Mouse (Mus musculus) frontal cortex, adult 2 months (tissue): ENCODE measurements around the gene Htt. TPM values are rescaled to one million over a fixed set of nuclear protein-coding genes. Genes with fewer than 3 reads are reported as not detected.

Experiments
- DNase-seq, 2 experiments: peaks; one replicate each; pipeline ENCODE4 v3.0.0; 2022; ENCODE audit warnings: low spot score in 1 of 2; ENCODE audit errors: extremely low spot score in 1 of 2
- polyA plus RNA-seq: library from polyadenylated mRNA; depleted of rRNA; stranded (reverse); fragments of >200 nt; gene quantifications from 2 replicates; pipeline ENCODE4 v1.2.3, GENCODE M21; 2012

Htt gene
- polyA plus RNA-seq, 1 experiment: 44.8 TPM

DNA sequence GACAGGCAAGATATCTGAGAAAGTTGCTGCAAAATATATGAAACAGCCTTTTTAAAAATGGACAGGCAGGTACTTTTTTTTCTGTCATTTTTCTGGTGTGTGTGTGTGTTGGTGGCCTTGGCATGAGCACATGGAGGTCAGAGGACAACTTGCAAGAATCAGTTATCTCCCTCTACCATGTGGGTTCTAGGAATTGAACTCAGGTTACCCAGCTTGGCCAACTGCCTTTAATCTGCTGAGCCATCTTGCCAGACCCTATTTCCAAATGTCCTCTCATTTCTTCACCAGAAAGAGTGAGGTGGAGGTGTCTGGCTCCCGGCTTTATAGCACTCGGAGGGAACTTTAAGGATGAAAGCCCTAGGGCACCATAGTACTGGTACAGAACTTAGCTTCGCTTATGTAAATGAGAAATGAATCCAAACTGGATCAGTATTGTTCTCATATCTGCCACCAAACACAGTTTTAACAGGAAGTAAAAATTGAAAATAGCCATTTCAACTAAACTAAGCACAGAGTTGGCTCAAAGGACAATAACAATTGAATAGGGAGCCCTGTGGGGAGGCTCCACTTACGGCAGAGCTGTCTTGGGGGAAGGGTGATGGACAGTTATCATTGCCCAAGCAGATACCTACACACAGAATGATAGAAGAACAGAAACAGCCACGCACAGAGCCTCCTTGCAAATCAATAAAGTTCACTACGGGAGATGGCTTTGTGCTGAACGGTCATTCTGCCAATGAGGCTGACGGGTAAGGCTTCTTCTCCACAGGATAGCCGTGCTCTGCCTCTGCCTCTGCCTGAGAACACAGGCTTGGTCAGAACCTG lies 168.8 kb downstream of the Htt start:
- DNase-seq: no peak

DNA sequence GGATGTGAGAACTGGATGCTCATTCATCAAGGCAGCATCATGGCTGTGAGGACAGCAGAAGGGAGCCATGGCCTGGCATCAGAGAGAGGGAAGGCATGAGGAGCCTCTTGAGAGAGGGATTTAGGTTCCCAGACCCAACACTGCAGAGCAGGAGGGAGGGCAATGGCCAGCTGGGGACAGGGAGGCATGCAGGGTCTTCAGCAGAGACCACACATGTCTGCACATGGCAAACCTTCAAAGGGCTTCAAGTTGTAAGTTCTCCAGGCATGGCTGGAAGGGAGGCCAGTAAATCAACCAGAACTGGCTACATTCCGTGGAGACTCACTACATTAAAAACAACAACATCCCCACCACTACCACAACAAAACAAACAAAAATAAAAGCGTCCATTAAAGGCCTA lies 169.6 kb downstream of the Htt start:
- DNase-seq: no peak

DNA sequence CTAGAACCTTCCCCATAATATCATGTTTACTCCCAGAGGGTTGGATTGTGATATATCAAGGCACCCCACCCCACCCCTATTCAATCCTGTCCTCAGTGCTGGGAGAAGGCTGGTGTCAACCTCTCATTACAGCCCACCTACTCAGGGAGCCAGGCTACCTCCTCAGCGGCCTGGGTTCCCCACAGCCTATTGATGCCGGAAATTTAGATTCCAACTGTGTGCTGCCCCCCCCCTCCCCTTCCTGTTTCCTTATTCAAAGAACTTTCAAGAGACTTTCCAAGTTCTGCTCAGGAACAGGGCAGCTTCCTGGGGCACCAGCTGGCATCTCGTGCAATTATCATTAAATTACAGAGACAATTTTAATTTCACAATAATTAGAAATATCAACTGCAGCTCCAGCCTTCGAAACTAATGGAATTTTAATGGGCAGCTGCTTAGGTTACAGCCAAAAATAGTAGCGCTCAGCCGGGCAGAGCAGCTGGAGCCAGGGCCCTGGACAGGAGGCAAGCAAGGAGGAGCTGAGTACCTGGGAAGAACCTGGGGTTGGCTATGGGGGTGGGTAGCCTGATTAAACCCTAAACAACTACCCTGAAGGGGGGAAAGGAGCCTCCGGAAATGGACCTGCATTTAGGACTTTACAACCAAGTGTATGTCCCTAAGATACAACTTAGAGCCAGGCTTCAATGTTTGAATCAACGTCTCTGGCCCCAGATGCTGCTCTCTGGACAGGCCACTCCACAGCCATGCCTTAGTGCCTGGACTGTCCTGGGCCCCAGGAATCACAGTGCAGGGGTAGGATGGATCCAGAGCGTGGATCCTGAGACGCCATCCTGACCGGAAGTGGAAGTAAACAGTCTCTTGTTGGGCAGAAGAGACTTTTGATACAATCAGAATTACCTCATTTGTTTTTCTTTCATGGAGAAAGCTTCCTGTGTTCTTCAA lies 170.2 kb downstream of the Htt start:
- DNase-seq: no peak

DNA sequence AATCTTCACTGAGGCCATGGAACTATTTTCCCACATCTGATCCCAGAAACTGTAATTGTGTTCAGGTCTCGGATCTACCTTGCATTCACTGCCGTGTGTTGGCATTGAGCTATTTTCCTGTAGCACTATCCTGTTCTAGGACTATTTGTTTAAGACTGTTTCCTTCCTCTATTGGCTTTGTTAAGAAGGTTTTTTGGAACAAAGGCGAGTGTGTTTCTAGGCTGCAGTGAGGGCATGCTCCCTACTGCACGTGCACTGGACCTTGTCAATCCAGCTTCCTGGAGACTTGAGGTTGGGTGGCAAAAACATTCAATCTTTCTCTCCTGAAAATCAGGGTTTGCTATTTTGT lies 170.9 kb downstream of the Htt start:
- no peak for DNase-seq

DNA sequence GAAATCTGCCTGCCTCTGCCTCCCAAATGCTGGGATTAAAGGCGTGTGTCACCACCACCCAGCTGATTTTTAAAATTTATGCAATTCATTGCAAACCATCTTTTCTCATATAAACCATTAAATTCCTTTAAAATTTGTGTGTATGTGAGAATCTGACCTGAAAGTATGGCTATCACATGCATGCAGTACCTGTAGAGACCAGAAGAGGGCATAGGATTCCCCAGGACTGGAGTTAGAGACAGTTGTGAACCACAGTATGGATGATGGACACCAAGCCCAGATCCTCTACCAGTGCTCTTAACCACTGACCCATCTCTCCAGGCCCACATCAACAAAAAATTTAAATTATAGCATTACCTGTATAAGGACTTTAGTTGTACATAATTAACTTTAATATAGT lies 171.9 kb downstream of the Htt start:
- DNase-seq: no peak

DNA sequence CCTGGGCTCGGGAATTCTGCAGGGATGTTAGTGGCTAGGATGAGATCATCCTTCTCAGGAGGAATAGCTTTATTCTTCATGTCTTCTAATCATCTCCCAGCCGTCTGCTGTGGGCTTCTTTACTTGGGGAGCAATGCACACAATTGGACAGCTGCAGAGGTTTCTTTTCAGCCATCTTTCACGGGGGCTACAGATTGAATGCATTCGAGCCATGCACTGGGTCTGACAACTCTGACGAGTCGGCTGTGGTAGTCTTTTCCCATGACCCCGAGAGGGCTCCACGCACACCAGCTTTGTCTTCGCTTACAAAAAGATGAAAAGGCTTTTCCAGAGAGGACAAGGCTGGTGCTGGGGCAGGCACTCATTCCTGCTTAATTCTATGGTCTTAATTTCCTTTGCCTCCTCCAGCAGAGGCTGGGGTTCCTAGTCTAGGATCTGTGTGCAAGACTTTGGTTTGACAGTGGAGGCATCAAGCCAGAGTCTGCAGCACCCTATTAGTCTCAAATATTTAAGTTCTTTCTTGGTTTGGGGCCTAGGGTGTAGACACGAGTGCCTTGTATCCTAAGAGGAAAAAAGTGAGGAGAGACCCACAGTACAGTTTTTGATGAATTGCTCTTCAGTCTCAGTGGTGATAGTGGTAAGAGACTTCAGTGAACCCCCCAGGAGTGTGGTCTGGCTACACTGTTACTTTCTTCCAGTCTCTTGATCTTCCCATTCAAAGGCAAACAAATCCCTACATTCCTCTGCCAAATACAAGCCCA lies 180.3 kb downstream of the Htt start:
- no peak for DNase-seq

DNA sequence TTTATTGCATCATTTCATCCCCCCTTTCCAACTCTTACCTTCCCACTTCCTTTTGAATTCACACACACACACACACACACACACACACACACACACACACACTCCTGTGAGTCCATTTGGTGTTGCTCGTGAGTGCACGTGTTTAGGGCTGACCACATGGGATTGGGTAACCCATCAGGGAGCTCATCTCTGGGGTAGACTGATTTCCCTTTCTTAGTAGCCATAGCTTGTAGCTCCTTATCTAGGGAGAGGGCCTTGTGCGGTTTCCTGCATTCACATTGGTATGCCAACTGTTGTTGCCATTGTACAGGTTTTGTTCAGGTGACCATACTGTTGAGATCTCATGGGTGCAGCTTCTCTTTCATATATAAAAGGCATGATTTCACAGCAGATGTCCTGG lies 181.9 kb downstream of the Htt start:
- no peak for DNase-seq

DNA sequence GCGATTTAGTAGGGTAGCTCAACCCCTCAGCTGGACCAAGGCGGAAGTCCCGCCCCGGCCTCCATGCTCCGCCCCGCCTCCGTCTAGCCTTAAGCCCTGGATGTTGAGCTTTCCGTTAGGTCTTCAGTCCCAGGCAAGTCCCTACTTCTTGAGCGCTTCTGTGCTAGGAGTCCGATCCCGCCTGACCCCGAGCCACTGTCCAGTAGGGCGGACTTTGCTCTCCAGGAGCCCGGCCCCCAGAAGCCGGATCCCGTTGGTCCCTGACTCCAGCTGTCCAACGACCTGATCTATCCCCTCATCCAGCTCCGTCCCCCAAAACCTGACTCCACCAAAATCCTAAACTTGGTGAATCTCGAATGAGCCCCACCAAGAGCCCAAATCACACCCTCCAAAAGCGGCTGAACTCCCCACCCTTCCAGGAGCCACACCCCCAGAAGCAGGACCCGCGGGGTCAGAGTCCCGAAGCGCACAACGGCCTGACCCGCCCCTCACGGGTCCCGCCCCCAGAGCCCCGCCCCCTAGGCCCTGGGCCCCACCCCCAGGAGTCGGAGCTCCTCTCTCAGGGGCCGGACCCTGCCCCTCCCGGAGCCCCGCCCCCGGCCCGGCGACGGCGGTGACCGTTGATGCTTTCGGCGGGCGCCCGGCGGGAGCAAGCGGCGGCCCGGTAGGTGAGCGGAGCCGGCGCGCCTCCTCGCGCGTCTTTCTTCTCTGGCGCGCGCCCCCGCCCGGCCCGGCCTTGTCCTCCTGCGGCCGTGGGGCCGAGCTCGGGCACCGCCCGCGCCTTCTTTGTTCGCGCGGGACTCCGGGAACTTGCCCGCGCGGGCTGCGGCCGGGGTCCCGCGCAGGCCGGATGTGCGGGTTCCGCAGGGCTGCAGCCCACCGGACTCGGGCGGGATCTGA lies 187.6 kb downstream of the Htt start, which contains the start of gene Rgs12:
TSS of gene Rgs12 (plus strand) at position 585 of the 900 bp plus-strand sequence.
- DNase-seq: peak in 1 of 2 experiments; percentile 36

DNA sequence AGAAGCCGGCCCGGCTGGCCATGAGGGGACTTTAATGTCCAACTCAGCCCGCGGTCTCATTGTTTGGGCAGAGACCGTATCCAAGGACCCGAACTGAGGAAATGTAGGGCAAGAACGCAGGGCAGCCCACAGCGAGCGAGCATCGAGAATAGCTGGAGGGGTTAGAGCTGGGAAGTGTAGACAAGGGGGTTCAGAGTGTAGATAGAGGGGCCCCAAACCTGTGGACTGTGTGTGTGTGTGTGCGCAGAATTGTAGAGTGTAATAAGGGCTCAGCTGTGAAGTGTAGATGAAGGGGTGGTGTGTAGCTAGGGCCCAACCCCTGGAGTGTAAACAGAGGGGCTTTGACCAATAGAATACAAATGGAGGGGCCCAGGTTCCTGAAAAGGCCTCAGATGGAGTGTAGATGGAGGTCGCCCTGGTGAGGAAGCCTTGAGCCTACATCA lies 188.2 kb downstream of the Htt start:
- no peak for DNase-seq

DNA sequence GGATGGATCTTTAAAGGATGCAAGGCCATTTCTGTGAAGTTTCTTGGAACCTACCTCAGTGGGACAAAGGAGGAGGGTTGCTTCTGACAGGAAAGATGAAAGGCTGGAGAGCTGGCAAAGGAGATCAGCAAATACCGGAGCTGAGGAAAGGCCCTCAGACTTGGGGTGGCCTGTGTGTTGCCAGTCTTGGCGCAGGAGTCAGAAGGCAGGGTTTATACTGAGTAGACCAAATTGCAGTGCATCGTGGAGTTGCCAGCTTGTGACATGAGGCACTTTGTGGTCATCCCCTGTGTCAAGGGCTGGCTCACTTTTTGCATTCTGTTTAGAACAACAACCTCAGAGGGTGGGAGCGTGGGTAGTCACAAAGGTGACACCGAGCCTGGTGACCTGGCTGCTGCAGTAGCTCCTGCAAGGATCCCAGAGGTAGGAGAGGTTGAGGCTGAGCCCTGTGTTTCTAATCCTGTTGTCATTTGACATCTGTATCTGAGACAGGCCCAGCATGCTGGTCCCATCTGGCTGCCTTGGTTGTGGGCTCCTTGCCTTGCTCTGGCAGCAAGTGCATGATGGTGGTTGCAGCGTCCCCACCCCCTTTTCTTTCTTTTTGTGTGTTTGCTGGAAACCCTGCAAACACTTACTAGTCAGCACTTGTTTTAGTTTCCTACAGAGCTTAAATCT lies 189.1 kb downstream of the Htt start:
- DNase-seq: peak in 1 of 2 experiments; percentile 10

DNA sequence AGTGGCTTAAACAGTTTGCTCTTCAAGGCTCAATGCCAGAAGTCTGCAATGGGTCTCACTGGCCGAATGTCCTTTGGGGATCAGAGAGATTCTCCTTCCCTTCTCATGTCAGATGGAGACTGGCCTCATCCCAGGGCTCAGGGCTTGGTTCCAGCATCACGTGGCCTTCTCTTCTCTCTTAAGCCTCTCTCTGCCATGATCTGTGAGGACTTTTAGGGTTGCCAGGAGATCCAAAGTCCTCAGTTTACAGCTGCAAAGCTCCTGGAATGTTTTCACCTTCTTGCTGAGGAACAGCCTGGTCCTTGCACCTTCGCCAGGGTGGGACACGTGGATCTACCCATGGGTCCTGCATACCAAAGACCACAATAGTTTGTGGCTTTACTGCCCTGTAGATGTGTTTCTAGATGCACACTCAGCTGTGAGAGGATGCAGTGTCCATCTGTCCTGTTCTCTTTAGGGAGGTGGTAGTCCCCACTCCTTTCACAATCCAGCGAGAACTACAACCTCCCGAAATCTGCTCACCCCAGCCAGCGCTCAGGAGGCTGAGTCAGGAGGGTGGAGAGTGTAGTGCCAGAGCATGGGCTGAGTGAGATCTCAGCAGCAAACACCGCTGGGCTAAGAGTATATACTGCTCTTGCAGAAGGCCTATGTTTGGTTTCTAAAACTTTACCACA lies 189.8 kb downstream of the Htt start:
- DNase-seq: no peak

DNA sequence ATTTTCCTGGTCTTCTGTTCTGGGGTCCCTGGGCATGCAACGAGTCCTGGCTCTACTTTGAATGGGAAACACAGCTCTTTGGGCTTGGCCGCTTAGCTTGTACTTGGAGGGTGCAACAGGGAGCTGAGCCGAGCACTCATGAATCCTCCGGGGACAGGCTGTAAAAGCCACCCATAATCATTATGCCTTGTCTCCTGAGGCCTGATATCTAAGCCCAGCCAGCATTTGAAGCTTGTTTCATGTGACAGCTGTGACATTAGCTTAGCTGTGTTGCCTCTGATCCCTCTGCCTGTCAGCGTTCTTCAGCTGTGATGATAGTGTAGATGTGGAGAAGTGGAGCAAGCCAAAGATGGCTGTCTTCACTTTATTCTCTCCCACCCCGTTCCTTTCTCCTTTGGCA lies 193.0 kb downstream of the Htt start:
- no peak for DNase-seq

DNA sequence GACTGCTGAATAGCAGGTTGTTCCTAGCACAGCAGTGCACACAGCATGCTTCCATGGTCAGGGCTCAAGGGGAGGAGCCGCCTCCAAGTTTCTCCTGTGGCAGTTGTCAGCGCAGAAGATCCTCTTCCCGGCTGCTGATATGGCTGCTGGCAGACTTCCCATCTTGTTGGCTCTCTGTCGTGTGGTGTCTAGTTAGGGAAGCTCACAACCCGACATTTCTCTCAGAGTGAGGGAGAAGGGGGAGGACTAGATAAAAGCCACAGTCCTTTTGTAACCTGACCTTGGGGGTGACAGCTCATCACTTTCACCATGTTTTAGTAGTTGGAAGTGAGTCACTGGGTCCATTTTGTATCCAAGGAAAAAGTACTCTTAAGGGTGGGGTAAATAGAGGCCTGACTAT lies 194.1 kb downstream of the Htt start:
- DNase-seq: no peak

DNA sequence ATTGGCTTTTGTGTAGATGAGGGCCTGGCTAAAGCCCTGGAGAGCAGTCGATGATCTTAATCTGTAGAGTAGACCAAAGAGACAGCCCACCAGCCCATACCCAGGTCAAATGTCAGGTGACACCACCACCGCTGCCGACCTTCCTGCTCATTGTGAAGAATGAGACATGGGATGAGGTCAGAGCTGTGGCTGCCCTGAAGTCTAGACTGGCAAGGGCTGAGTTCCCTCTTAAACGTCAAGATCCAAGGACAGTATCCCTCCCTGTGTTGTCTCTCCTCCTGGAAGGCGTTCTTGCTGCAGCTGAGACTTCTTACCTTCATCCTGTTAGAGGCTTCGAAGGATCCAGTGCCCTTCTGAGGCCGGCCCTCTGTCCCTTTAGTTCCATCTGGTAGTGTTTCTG lies 194.6 kb downstream of the Htt start:
- DNase-seq: no peak

DNA sequence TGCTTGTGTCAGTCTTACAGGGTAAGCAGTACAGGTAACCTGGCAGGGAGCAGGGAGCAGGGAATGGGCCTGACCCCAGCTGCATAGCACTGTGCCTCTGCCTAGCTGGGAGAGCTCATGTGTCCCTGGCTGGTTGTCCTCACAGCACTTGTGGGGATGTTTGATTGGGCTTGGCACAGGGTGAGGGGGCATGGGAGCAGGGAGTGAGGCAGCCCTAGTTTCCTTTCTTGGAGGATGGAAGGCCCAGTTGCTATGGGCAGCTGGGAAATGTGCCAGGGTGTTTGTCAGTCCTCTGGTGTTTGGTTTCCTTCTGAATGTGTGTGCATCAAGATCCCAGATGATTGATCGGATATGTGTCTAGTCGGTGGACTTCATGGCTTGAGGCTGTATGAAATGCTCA lies 195.5 kb downstream of the Htt start:
- DNase-seq: peak in 1 of 2 experiments; percentile 33

DNA sequence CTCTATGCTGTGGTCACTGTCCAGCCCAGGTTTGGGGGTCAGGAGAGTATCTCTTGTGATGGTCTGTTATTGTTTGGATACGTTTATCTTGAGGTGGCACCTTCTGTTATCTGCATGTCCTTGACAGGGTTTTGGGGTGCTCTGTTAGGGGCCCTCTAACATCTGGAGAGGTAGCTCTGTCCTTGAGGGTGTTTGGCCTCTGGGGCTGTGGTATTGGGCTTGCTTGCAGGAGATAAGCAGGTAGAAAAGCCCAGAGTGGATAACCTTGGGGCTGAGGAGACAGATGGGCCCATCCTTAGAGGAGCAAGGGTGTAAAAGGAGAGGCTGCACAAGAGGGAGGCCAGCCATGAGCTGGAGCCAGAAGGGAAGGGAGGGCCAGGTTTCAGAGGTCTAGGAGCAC lies 198.5 kb downstream of the Htt start:
- DNase-seq: no peak
